Mouse (Mus musculus) bone marrow, adult 2 months (tissue): ENCODE measurements around the gene Gm1673.

ENCODE experiments used
- CTCF ChIP-seq: fragments of 200-500 bp; IDR thresholded peaks from 2 replicates; pipeline ENCODE4 v1.5.1; 2011; ENCODE audit warnings: low read length, control low read depth; ENCODE audit not compliant: control insufficient read depth, insufficient read depth
- POLR2A ChIP-seq: fragments of 200-500 bp; IDR thresholded peaks from 2 replicates; pipeline ENCODE4 v1.6.1; 2011; ENCODE audit warnings: low read depth, mild to moderate bottlenecking, control low read depth, low read length, borderline replicate concordance; ENCODE audit not compliant: control insufficient read depth

DNA sequence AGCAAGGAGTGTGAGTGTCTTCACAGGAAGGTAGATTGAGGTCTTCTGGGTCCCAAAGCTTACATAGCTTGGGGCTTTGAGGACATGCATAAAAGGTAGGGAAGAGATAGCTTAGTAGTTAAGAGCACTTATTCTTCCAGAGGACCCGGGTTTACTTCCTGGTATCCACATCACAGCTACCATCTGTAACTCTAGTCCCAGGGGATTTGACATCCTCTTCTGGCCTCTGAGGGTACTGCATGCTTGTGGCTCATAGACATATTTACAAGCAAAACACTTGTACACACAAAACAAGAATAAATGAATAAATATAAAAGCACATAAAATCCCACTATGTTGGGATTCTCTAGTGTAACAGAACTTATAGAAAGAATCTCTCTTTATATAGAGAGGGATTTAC lies 31.4 kb downstream of the Gm1673 start:
- no peak for TF ChIP-seq CTCF
- no peak for TF ChIP-seq POLR2A
